Mouse (Mus musculus): ENCODE measurements at regions not wholly inside any gene's neighbourhood (a gene's known extent, or its start where the extent isn't known, plus 50 kb on each side); places are given as distances from the start of the nearest gene placed in this dataset.

DNA sequence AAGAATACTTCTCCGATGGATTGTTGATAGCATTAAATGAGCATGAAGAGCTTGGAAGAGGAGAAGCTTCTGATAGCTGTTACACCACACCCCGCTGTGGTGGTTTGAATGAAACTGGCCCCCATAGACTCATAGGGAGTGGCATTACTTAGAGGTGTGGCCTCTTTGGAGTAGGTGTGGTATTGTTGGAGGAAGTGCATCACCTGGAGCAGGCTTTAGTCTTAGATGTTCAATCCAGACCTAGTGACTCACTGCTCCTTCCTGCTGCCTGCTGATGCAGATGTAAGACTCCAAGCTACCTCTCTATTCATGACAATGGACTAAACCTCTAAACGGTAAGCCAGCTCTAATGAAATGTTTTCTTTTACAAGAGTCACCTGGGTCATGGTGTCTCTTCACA lies 237.1 kb upstream of the Mpped2 start:
- DNase-seq (ENCODE audit: low spot score in 2 of 2), result no peak

DNA sequence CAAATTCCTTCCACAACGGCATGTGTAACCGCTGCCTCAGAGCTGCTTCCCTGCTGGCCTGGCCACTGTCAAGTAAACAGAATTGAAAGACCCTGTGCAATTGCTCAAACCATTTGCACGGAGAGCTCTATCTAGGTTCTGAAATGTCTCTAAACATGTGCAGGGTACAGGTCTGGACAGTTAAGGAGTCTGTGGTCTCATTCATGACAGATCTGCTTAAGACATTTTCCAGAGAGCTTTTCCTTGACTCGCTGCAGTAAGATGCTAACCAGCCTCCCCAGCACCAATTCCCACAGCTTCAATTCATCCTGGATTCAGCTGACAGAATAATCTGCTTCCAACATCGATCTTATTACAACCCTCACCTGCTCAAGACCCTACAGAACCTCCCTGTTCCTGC lies 235.1 kb upstream of the Mpped2 start:
- DNase-seq (ENCODE audit: low spot score in 2 of 2), result no peak

DNA sequence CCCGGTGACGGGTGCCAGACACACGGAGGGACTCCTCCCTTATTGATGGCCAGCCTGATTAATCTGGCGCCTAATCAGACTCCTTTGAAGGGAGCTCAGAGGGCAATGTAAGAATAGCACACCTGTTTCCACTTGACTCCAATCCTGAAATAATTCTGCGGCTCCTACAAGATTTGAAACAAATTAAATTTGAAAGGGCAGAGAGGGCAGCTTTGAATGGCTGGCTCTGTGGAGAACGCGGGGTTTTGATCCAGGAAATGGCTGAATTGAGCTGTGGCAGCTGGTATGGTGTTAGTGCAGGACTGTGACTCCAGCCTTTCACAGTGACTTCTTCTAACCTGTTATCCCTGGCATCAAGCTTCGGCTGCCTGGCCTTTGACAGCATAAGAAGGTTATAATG lies 232.0 kb upstream of the Mpped2 start:
- DNase-seq (ENCODE audit: low spot score in 2 of 2), result no peak

DNA sequence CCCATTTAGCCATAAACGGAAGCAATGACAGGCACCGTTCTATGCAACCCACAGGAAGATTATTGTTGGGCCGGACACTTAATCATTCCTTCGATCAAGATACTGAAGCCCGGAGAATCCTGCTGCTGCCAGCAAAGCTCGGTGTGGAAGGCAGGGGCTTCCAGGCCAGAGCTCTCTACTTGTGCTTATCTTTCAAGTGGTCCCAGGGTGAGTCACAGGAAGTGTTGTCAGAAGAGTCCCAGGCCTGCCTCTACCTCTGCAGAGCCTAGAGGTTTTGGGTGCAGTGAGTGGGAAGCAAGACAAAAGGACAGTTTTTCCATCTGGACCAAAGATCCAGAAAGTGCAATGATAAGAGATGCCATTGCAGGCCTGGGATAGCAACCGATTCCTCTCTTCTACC lies 231.6 kb upstream of the Mpped2 start:
- no peak for DNase-seq (ENCODE audit: low spot score in 2 of 2)

DNA sequence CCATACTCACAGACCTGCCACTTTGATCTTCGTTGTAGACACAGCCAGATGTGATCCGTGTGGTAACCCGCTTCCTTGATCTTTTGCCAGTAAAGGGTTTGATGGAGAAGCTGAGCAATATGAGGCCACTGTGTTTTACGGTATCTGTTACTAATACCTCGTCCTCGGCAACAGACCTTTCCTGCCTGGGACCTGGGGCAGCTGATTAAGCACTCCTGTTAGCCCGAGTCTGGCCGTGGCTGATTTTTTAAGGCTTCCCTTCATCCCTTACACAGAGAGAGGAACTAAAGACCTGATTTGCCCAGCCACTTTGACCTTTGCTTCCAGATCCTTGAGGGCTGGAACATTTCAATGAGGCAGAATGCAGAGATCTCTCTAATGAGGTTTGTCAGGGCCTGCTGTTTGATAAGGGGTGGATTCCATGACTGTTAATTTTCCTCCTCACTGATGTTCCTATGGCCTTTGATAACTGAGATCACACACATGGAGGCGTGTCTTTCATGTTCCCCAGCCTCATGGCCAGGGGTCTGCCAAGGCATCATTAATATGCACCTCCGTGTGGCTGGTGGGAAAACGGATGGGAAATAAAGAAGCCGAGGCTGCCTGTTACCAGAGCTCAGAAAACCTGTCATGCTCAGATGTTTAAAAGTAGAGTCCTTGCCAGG lies 231.0 kb upstream of the Mpped2 start:
- no peak for DNase-seq (ENCODE audit: low spot score in 2 of 2)

DNA sequence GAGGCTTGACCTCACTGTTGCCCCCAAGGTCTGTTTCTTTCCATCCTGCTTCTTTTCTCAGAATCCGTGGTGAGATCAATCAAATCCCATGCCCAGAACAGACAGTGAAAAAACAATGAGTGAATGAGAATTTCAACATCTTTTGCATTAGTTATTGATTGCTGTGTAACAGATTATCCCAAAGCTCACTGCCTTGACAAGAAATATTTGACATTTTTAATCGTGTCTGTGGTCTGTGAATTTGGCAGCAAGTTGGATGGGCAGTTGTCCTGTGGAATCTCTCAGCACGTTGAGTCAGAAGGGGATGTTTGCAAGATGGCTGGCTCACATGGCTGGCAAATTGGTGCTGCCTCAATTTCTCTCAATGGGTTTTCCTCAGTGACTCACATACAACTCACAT lies 228.0 kb upstream of the Mpped2 start:
- no peak for DNase-seq (ENCODE audit: low spot score in 2 of 2)

DNA sequence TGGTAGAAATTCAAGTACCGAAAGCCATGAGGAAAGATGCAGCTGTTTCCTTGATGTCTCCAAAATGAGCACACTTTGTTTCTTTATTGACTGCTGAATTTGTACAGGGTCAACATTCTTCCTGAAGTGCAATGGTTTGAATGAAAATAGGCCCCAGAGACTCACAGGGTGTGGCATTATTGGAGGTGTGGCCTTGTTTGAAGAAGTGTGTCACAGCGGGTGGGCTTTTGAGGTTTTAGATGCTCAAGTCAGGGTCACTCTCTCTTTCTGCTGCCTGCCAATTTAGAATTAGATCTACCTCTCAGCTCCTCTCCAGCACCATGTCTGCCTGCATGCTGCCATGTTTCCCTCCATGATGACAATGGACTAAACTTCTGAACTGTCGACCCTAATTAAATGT lies 227.2 kb upstream of the Mpped2 start:
- no peak for DNase-seq (ENCODE audit: low spot score in 2 of 2)

DNA sequence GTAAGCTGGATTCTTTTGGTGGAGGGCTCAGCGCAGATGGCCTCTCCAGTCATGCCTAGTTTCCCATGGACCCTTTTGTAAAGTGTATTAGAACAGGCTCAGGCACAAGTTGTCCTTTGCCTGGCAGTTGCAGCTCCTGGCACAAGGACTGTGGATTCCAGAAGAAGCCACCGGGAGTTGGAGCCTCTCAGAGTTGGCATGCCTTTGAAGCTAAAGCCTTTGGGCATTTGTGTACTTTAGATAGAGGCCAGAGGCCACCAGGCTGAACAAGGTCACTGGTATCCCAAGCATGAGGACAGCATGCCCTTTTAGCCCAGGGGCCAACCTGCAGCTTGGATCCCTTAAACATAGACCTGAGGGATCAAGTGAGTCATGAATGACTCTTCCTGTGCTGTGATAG lies 223.9 kb upstream of the Mpped2 start:
- no peak for DNase-seq (ENCODE audit: low spot score in 2 of 2)

DNA sequence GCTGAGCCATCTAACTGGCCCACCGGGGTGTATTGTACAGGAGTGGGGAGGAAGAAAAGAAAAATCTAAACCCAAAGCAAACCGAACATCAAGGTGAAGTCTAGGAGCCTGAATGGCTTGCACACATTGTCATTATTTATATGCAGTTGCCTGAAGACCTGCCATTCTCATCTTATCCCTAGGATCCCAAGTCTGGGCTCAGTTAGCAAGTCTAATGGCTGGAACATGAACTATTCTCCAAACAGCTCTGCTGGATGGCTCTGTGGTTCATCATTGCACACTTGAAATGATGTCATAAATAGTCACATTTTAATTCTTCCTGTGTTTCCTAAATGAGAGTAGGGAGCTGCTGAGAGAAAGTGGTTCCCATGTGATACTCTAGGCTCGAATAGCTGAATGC lies 219.6 kb upstream of the Mpped2 start:
- no peak for DNase-seq (ENCODE audit: low spot score in 2 of 2)

DNA sequence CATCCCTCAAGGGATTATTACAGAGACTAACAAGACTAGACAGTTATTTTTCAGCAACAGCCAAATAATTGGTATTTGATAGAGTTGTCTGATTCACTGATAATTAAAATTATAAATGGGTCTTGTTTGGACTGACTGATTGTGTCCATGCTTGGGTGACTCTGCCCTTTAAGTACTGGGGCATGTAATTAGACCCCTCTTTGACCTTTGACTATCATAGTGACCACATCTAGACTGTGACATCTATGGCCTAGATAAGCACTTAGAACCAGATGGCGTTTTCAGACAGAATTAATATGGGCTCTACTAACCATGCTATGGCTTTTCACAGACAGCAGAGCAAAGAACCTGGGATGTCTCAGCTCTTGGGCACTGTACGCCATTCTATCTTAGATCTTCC lies 215.1 kb upstream of the Mpped2 start:
- DNase-seq (ENCODE audit: low spot score in 2 of 2), result no peak

DNA sequence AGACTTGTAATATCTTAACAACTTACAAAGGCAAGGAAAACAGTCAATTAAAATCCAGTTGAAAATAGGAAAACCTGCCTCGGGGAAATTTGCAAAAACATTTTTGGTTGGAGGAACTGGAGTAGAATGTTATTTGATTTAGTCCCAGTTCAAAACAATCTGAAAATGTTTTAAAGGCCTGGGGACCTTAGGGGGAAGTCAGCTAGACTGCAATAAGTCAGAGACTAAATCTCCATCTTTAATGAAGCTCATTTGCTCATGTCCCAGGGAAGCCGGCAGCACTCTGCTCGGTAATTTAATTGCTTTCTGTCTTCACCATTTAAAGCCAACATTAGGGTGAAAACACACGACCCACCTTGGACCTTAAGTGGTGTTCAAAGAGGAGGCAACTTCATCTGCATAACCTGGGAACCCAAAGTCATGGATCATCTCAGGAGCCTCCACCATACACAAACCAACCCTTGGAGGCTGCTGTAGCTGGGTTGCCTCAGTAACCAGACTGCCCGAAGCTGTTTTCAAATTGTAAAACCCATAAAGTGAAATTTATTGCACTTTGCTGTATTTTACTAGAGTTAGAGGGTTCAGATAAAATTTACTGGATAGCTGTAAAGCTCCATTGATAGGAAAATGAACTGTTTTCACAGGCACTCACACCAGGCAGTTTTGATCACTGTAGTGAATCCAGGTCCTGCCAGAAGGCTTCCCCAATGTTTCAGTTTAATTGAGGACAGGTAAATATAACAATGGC lies 205.6 kb upstream of the Mpped2 start:
- DNase-seq (ENCODE audit: low spot score in 2 of 2), result no peak

DNA sequence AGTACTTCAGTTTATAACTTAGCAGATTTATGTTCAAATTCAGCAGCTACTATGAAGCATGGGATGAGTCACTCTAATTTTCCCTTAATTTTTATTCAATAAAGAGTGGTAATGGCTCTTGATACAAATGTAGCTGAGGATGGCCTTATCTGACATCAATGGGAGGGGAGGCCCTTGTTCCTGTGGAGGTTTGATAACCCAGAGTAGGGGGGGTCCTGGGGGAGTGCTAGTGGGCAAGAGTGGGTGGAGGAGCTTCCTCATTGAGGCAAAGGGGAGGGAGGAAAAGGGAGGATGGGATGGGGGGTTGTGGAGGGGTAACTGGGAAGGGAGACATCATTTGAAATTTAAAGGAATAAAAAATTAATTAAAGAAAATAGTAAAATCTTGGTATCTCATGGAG lies 194.3 kb upstream of the Mpped2 start:
- DNase-seq (ENCODE audit: low spot score in 2 of 2), result no peak

DNA sequence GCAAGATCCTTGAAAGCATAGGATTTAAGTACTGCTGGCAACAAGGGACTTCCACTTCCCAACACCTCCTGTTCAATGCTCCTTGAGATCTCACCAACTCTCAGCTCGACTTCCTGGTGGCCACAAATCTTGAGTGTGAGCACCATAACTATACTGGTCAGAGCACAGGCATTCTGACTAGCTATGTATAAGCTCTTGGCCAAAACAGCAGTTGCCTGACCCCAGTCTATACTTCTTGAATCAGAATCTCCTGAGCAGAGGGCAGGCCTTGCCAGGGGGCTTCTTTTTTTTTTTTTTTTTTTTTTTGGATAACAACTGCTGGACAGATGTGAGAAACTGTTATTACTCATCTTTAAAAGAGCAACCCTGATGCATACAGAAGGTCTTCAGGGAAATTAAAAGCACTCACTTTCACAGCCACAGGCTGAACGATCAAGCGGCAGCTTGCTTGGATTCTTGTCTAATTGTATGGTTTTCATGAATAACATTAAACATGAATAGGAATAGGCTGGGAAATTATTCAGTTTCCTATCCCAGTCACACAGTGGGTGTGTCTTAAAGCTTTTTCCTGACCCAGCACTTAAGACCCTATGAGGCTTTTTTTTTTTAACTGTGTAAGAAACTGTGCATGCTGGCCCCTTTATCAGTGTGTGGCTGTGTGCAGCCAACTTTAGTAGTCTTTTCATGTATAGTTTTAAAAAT lies 193.7 kb upstream of the Mpped2 start:
- no peak for DNase-seq (ENCODE audit: low spot score in 2 of 2)

DNA sequence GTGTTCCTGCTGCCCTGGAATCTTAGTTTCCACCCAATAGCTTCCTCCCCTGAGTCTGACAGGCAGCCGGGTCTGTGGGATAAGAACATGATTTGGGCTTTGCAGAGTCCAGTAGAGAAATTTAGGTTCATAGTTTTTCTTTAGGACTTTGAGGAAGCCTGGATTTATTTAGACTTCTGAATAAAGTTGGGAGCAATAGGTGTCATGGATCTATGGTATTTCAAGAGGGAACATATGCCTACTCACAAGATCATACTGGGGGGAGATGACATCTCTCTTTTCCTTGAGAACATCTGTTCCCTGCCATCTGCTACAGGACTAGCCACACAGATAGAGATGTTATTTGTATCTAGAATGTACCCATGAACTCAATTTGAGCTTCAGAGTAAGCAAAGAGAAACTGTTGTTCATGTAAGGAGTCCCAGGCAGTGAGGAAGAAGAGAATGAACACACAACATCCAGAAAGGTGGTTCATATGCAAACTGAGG lies 188.1 kb upstream of the Mpped2 start:
- DNase-seq (ENCODE audit: low spot score in 2 of 2), result peak in 1 of 2 experiments; percentile 22

DNA sequence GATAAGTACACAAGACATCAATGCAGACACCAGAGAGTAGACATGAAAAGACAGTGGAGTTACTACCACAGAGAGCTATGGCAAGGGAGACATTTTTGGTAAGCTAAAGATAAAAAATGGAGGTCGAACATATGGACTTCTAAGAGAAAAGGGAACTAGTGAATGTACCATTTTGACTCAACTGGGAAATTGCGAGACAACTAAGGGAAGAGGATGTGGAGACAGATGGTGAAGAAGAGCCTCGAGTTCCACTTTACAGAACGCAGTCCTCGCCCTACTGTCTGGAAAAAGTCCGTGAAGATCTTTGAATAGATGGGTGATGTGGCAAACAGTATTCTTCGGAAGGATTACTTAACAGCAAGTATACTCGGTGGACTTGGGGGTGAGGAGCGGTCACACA lies 181.2 kb upstream of the Mpped2 start:
- DNase-seq (ENCODE audit: low spot score in 2 of 2), result peak in 1 of 2 experiments; percentile 25

DNA sequence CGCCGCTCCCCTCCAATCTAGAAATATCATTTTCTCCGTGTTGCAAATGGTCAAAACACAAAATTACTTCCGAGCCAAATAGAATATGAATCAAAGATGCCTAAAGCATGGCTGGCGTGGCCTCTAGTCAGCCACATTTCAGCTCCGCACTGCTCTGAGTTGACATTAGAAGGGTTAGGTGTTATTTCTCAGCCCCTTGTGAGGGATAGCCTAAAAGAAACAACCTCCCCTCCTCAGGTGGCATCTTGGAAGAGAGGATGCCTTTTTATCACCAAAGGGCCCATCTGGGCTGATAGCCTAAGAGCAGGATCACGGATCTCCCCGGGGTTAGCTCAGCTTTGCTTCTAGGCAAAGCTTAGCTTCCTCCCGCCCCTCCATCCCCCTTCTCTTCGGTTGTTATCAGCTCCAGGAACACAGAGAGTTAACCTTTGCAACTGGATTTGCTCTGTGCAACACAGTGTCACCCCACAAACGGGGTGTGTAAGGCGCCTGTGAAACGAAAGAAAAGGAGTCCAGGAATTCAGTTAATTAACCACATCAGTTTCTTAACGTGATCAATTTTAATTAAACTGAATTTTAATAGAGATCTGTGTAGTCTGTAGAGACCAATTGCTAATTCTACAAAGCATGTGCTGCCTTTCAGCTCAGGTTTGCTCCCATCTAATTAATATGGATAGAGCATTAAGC lies 180.6 kb upstream of the Mpped2 start:
- DNase-seq (ENCODE audit: low spot score in 2 of 2), result no peak

DNA sequence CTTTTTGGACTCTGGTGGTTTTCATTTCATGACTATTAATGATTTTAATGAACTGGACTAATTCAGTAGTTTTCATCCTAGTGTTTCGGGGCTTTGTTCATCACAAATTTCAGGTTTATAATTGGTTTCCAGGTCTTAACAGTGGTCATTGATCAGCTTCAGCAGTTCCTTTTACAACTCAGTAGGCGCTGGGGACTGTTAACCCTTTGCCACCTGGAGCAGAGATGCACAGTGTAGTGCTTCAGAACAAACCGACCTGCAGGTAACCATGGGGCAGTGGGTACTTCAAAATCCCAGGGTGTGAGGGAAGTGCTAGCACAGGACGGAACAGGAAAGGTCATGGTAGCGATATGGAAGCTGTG lies 180.1 kb upstream of the Mpped2 start:
- DNase-seq (ENCODE audit: low spot score in 2 of 2), result no peak

DNA sequence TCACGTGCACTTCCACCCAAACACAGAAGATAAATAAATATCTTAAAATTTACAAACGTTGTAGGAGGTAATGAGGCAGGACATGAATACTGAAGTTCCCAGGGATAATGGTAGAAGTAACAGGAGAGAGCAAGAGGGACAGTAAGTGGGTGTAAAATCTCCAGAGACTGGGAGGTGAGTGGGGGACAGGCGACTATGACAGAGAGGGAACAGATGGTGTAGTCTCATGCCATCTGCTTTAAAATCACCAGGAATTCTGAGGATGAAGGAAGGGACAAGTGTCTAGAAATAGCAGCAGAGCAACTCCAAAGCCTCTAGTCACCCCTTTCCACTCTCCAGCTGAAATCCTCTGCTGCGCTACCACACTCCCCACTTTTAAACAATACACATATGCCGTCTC lies 175.8 kb upstream of the Mpped2 start:
- DNase-seq (ENCODE audit: low spot score in 2 of 2), result peak in 1 of 2 experiments; percentile 75

DNA sequence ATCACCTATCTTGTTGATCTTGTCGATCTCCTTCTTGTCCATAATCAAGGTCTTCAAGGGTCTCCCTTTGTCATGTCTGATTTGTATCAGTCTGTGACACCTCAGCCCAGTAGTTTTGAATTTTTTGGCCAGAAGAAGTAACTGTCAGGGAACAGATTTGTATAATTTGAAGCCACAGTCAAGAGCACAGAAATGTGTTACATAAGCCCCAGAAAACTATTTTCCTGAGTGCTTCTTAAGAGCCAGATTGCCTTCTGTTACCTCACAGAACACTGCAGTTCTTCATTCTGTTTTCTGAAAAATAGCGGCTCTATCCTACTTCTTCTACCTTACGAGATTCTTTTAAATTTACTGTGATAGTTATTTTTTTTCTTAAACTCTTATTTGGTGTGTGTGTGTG lies 170.1 kb upstream of the Mpped2 start:
- DNase-seq (ENCODE audit: low spot score in 2 of 2), result no peak

DNA sequence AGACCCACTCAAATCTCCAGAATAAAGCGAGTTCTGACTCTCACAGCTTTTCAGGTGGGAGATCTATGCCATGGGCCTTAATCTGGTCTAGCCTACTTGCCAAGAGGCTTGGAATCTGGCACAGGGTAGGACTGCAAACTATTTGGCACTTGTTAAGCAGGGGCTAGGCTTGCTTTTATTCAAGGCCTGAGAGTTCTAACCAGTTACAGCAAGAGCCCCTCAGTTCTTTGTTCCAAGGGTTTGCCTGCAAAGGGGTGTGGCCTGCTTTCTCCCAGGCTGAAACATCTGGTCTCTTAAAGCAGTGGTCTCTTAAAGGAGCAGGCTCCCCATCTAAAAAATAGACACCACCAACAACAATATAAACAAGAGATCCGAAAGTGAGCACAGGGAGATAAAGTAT lies 166.1 kb upstream of the Mpped2 start:
- no peak for DNase-seq (ENCODE audit: low spot score in 2 of 2)

DNA sequence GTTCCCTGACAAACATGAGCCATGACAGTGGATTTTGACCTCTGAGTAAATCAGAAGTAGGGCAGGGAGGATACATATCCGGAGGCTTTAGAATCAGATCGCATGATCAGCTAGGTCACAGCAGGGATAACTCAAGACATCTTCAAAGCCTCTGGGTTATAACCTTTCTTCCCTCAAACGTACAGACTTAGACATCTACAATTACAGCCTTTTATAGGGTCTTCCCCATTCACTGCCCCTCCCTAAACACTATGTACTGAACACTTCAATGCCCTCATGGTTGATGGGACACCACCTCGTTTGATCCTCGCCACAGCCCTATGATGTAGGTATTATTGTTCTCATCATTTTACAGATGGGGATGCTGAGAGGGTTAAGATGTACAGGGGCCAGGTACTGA lies 163.8 kb upstream of the Mpped2 start:
- no peak for DNase-seq (ENCODE audit: low spot score in 2 of 2)

DNA sequence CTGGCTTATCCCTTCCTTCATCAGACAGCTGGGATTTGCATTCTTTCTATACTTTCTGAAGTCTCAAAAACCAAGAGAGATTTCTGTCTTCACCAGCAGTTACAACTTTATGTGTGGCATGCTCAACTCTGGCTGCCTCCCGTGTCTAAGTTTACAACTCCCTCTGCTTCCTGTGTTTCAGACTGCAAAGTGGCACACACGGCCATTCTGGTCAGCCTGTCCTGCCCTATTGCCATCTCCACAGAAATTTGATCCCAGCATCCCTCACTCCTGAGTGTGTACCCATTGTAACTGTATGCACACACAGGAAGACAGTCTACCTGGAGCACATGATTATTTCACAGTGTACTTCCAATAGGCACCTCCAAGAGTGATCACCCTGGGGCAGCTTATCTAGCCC lies 163.3 kb upstream of the Mpped2 start:
- DNase-seq (ENCODE audit: low spot score in 2 of 2), result no peak
